ENCODE assay signal across 9 mouse cellular contexts in the genomic region with DNA sequence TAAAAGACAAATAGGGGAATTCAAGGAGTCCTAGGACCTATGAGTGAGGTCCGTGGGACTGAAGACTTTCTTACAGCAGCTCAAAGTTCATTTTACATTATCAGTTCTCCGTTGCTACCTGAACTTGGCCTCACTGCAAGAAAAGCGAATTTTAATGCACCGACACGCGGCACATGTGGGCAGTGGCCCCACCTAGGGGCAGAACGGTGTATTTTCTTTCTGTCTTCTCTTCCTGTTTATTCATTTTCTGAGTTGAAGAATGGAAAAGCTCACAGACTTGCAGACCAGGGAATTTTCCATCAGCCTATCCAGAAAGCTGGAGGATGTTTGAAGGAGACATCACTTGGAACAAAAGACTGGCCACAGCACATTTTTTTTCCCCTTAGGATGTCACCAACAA.
DNase-seq lines count a peak whose midpoint lies in the region; ATAC-seq and TF ChIP-seq lines count a peak whose summit lies in the region.
"Had no signal": no experiment of that assay in that cellular context is flagged by ENCODE, and none has a peak within 500 bp of the region (broad histone marks: within the 10 kb centered on the region; RNA-seq: fewer than 3 reads in every experiment).

No protein-coding gene starts in this region.

- peaks cover 20% of the 10 kb centered on the region for H3K4me1 ChIP-seq in E14TG2a.4 (replicated peaks; ENCODE audit: low read depth, low read length)
- peaks cover 6% of the 10 kb centered on the region; the same call in 1 of the 2 replicates for H3K4me1 ChIP-seq in lung, postnatal 0 days (ENCODE audit: insufficient read depth, low read depth, low read length)

- no peak for TF ChIP-seq EP300 in lung, postnatal 0 days (IDR thresholded peaks at IDR 0.05)

- no peak overlapping the region for H3K4me2 ChIP-seq in lung, postnatal 0 days (replicated peaks; ENCODE audit: low read depth, low read length)
- H3K4me2 ChIP-seq: limb, embryonic 12.5 days had no signal

- no peak overlapping the region for H3K27ac ChIP-seq in gastrocnemius, adult 2 months
- no peak overlapping the region for H3K27ac ChIP-seq in lung, postnatal 0 days (ENCODE audit: low read length)
- H3K27ac ChIP-seq: limb, embryonic 12.5 days had no signal

- peaks cover 9% of the 10 kb centered on the region; the same call in 1 of the 2 replicates for H3K9me3 ChIP-seq in E14TG2a.4 (ENCODE audit: low read length)
- no peaks in the 10 kb centered on the region for H3K9me3 ChIP-seq in lung, postnatal 0 days (ENCODE audit: low read length)
- H3K9me3 ChIP-seq: limb, embryonic 12.5 days had no signal

- peak; percentile 53 for DNase-seq in gastrocnemius, adult 2 months
- no peak for DNase-seq in gastrocnemius, adult 8-10 months (ENCODE audit: low spot score in 2 of 2)
- peak; percentile 74 for DNase-seq in cerebellum, adult 8-10 months
- peak; percentile 48 to 76 for DNase-seq in frontal cortex, postnatal 14 days (ENCODE audit: low spot score in 2 of 2)
- peak; percentile 41 to 81 for DNase-seq in kidney, postnatal 36 days
- DNase-seq in lung, postnatal 0 days (ENCODE audit: low spot score) = peak; percentile 58
- DNase-seq in right cerebral cortex, postnatal 4 days = peak; percentile 77

- intact Hi-C loops in gastrocnemius, adult 2 months (cut with DNase I) = no loop called here

- peak; percentile 79 for TF ChIP-seq CTCF in gastrocnemius, adult 2 months (IDR thresholded peaks at IDR 0.05)
- TF ChIP-seq CTCF in E14TG2a.4 (conservative IDR thresholded peaks at IDR 0.05; ENCODE audit: low read length) = peak; percentile 58
- peak; percentile 81 for TF ChIP-seq CTCF in lung, postnatal 0 days (IDR thresholded peaks at IDR 0.05)

- H3K36me3 ChIP-seq in E14TG2a.4 (ENCODE audit: insufficient read depth, low read length) = no peaks in the 10 kb centered on the region
- no peaks in the 10 kb centered on the region for H3K36me3 ChIP-seq in lung, postnatal 0 days (ENCODE audit: insufficient read depth, low read length)
- H3K36me3 ChIP-seq: limb, embryonic 12.5 days had no signal

- no peak for ATAC-seq in lung, postnatal 0 days

- peaks cover 37% of the 10 kb centered on the region for H3K27me3 ChIP-seq in E14TG2a.4 (ENCODE audit: insufficient read depth, low read length)
- no peaks in the 10 kb centered on the region for H3K27me3 ChIP-seq in lung, postnatal 0 days (replicated peaks; ENCODE audit: insufficient read depth, low read length)

- H3K9ac ChIP-seq in lung, postnatal 0 days (replicated peaks; ENCODE audit: low read depth) = no peak overlapping the region
- H3K9ac ChIP-seq: limb, embryonic 12.5 days had no signal

- WGBS in lung, postnatal 0 days = 11% methylated on average over 7 of the region's 7 CpGs

- no peak overlapping the region for H3K4me3 ChIP-seq in gastrocnemius, adult 2 months
- no peak overlapping the region for H3K4me3 ChIP-seq in E14TG2a.4 (replicated peaks; ENCODE audit: low read length)
- no peak overlapping the region for H3K4me3 ChIP-seq in lung, postnatal 0 days (ENCODE audit: low read depth, low read length)
- H3K4me3 ChIP-seq: limb, embryonic 12.5 days had no signal

Comparison
In these comparisons a context has a peak if more than half of its experiments do, and no peak if none do; other contexts are left out.
1. DNase-seq: peak in gastrocnemius, adult 2 months (single experiment), cerebellum, adult 8-10 months (single experiment), frontal cortex, postnatal 14 days (2 of 2), kidney, postnatal 36 days (2 of 2), lung, postnatal 0 days (single experiment) and right cerebral cortex, postnatal 4 days (single experiment); none in gastrocnemius, adult 8-10 months (0 of 2).
2. Peak in every context shown above with its lines, with median percentiles within 50 percentile points of each other: CTCF ChIP-seq.